Mouse (Mus musculus) embryo, embryonic 10 days (tissue): ENCODE measurements at regions not wholly inside any gene's neighbourhood (a gene's known extent, or its start where the extent isn't known, plus 50 kb on each side); places are given as distances from the start of the nearest gene placed in this dataset.

Experiments
- DNase-seq: peaks from one replicate; pipeline ENCODE4 v3.0.0-alpha.2; 2015; ENCODE audit warnings: low spot score

- DNase-seq = no peak
Measured at GRCm38 (mm10) chr10:110650851-110651250, 94.4 kb upstream of the E2f7 start.

DNA sequence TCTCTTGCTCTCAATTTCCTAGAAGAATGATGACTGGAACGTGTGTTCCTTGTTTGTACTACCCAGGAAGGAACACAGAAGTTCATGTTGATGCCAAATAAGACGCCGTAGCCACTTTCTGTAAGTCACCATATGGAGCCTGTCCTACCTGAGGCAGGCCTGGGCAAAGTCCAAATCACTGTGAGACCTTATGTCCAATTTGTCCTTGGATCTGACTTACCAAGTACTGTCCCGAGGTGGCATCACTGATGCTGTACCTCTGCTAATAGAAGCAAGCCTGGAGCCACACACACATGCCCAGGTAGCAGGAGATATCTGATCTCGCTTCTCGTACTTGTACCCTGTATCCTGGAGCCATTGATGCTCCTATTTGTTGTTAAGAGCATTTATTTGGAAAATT, 91.2 kb upstream of the E2f7 start:
- no peak for DNase-seq

DNA sequence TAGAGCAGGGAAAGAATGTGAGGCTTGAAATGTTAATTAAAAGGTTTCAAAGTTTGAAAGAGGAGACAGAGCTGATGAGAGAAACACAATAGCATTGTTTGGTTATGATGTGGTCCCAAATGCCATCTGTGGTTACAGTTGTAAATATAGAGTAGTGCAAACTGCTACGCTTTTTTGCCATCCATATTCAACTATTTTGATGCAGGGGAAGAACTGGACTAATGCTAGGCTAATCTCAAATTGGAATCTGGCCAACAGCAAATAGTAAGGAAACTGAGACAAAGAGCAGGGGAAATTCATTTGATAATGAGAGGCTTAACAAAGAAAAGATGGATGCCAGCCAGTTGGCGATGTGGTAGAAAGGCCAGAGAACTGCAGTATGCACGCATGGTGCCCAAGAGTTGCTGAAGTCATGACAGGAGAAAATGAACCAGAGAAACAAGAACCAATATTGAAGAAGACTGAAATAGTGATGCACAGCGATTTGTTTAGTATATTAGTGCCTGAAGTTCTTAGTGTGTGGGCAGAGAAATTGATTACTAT, 87.0 kb upstream of the E2f7 start:
- no peak for DNase-seq

- DNase-seq = peak; percentile 88
Measured at GRCm38 (mm10) chr10:110676503-110676902, 68.7 kb upstream of the E2f7 start.
